Mouse (Mus musculus): ENCODE data around the gene Tmeff2.

Gene Tmeff2

GRCm38 (mm10) chr1:51104698-51105097 is 204.3 kb downstream of the Tmeff2 start:
- DNase-seq (ENCODE audit: low read depth, low spot score), result no peak

GRCm38 (mm10) chr1:51106401-51106920 is 206.0 kb downstream of the Tmeff2 start:
- no peak for DNase-seq (ENCODE audit: low read depth, low spot score)

- no peak for DNase-seq (ENCODE audit: low read depth, low spot score)
Observed at GRCm38 (mm10) chr1:51107299-51107698, 206.9 kb downstream of the Tmeff2 start.

- no peak for DNase-seq (ENCODE audit: low read depth, low spot score)
Observed at GRCm38 (mm10) chr1:51114721-51115120, 214.3 kb downstream of the Tmeff2 start.

GRCm38 (mm10) chr1:51115761-51116160 is 215.3 kb downstream of the Tmeff2 start:
- DNase-seq (ENCODE audit: low read depth, low spot score), result no peak

GRCm38 (mm10) chr1:51117830-51118229 is 217.4 kb downstream of the Tmeff2 start:
- no peak for DNase-seq (ENCODE audit: low read depth, low spot score)

- no peak for DNase-seq (ENCODE audit: low read depth, low spot score)
Observed at GRCm38 (mm10) chr1:51125671-51126424, 225.4 kb downstream of the Tmeff2 start.

GRCm38 (mm10) chr1:51126425-51126765 is 225.9 kb downstream of the Tmeff2 start:
- DNase-seq (ENCODE audit: low read depth, low spot score), result no peak

GRCm38 (mm10) chr1:51136792-51137191 is 236.3 kb downstream of the Tmeff2 start:
- no peak for DNase-seq (ENCODE audit: low read depth, low spot score)

GRCm38 (mm10) chr1:51139605-51140004 is 239.2 kb downstream of the Tmeff2 start:
- no peak for DNase-seq (ENCODE audit: low read depth, low spot score)

- DNase-seq (ENCODE audit: low read depth, low spot score), result no peak
Observed at GRCm38 (mm10) chr1:51141381-51141780, 240.9 kb downstream of the Tmeff2 start.

- DNase-seq (ENCODE audit: low read depth, low spot score), result no peak
Observed at GRCm38 (mm10) chr1:51142729-51143128, 242.3 kb downstream of the Tmeff2 start.

- no peak for DNase-seq (ENCODE audit: low read depth, low spot score)
Observed at GRCm38 (mm10) chr1:51145693-51146092, 245.2 kb downstream of the Tmeff2 start.

- DNase-seq (ENCODE audit: low read depth, low spot score), result no peak
Observed at GRCm38 (mm10) chr1:51148481-51149137, 248.2 kb downstream of the Tmeff2 start.

GRCm38 (mm10) chr1:51149488-51149887 is 249.0 kb downstream of the Tmeff2 start:
- DNase-seq (ENCODE audit: low read depth, low spot score), result no peak

GRCm38 (mm10) chr1:51149890-51150289 is 249.4 kb downstream of the Tmeff2 start:
- no peak for DNase-seq (ENCODE audit: low read depth, low spot score)

- no peak for DNase-seq (ENCODE audit: low read depth, low spot score)
Observed at GRCm38 (mm10) chr1:51152017-51152416, 251.6 kb downstream of the Tmeff2 start.

GRCm38 (mm10) chr1:51152856-51153255 is 252.4 kb downstream of the Tmeff2 start:
- DNase-seq (ENCODE audit: low read depth, low spot score), result no peak

GRCm38 (mm10) chr1:51184276-51184675 is 283.8 kb downstream of the Tmeff2 start:
- no peak for DNase-seq (ENCODE audit: low read depth, low spot score)

GRCm38 (mm10) chr1:51189008-51189407 is 288.6 kb downstream of the Tmeff2 start:
- DNase-seq (ENCODE audit: low read depth, low spot score), result no peak

- no peak for DNase-seq (ENCODE audit: low read depth, low spot score)
Observed at GRCm38 (mm10) chr1:51191253-51191652, 290.8 kb downstream of the Tmeff2 start.

GRCm38 (mm10) chr1:51191872-51192613 is 291.6 kb downstream of the Tmeff2 start:
- no peak for DNase-seq (ENCODE audit: low read depth, low spot score)
